9 mouse cellular contexts compared by ENCODE assay signal in genomic region chr7:97416906-97417777, GRCm38 (mm10). TPM values are rescaled to one million over a fixed set of nuclear protein-coding genes. Genes with fewer than 3 reads are reported as not detected.
DNase-seq lines count a peak whose midpoint lies in the region; ATAC-seq and TF ChIP-seq lines count a peak whose summit lies in the region.
"Had no signal": no experiment of that assay in that cellular context is flagged by ENCODE, and none has a peak within 500 bp of the region (broad histone marks: within the 10 kb centered on the region; RNA-seq: fewer than 3 reads in every experiment).

Gene Thrsp, minus strand, starts transcription at chr7:97417730.

- H3K36me3 ChIP-seq in heart, embryonic 11.5 days (ENCODE audit: control insufficient read depth, insufficient read depth, low read length), result no peaks in the 10 kb centered on the region; the same call in 1 of the 2 replicates
- 0 out of 2 replicates have a peak, but pooled peaks cover 6% of the 10 kb centered on the region for H3K36me3 ChIP-seq in forebrain, embryonic 14.5 days (ENCODE audit: control insufficient read depth, insufficient read depth, low read length)
- no peaks in the 10 kb centered on the region; the same call in 1 of the 2 replicates for H3K36me3 ChIP-seq in heart, postnatal 0 days (replicated peaks; ENCODE audit: control insufficient read depth, insufficient read depth, low read length)

- DNase-seq in heart, adult 11 months, result peak; percentile 99
- DNase-seq in adrenal gland, adult (ENCODE audit: inconsistent age in 2 of 2, low spot score in 1 of 2), result peak; percentile 81 to 95
- DNase-seq in forebrain, embryonic 14.5 days (ENCODE audit: low spot score), result peak; percentile 71
- DNase-seq in heart, postnatal 0 days (ENCODE audit: low spot score), result peak; percentile 76
- peak; percentile 37 to 58 for DNase-seq in layer of hippocampus, postnatal 25 days (ENCODE audit: extremely low spot score in 1 of 2, low spot score in 1 of 2)
- peak; percentile 60 for DNase-seq in retina, postnatal 1 day
- no peak for DNase-seq in thymus, postnatal 0 days (ENCODE audit: low spot score)

- no peak within 1 kb of the TSS for H3K4me3 ChIP-seq in heart, embryonic 11.5 days (ENCODE audit: low read depth, low read length)
- H3K4me3 ChIP-seq in forebrain, embryonic 14.5 days (ENCODE audit: low read depth, low read length), result no peak within 1 kb of the TSS
- H3K4me3 ChIP-seq in heart, postnatal 0 days (ENCODE audit: low read depth, low read length), result peak within 1 kb of the TSS; percentile 22

- no peak within 1 kb of the TSS for H3K9ac ChIP-seq in heart, embryonic 11.5 days (ENCODE audit: low read depth, low read length)
- H3K9ac ChIP-seq in forebrain, embryonic 14.5 days (ENCODE audit: low read length), result no peak within 1 kb of the TSS
- 0 out of 2 replicates have a peak within 1 kb of the TSS, but pooled peaks have one; percentile 13 for H3K9ac ChIP-seq in heart, postnatal 0 days (replicated peaks; ENCODE audit: low read depth, low read length)

- no peaks in the 10 kb centered on the region; the same call in 1 of the 2 replicates for H3K4me1 ChIP-seq in heart, embryonic 11.5 days (ENCODE audit: control insufficient read depth, insufficient read depth, low read length)
- peaks cover 3% of the 10 kb centered on the region; the same call in 1 of the 2 replicates for H3K4me1 ChIP-seq in forebrain, embryonic 14.5 days (ENCODE audit: control insufficient read depth, insufficient read depth, low read length)
- peaks cover 32% of the 10 kb centered on the region for H3K4me1 ChIP-seq in heart, postnatal 0 days (ENCODE audit: control insufficient read depth, insufficient read depth)

- TF ChIP-seq CTCF in heart, postnatal 0 days (IDR thresholded peaks at IDR 0.05; ENCODE audit: low read depth), result no peak

- no peak within 1 kb of the TSS for H3K4me2 ChIP-seq in heart, embryonic 11.5 days
- H3K4me2 ChIP-seq in forebrain, embryonic 14.5 days (ENCODE audit: low read length), result no peak within 1 kb of the TSS
- H3K4me2 ChIP-seq in heart, postnatal 0 days (ENCODE audit: low read depth, low read length), result peak within 1 kb of the TSS; percentile 50

- no peak for TF ChIP-seq EP300 in heart, postnatal 0 days (IDR thresholded peaks at IDR 0.05; ENCODE audit: low read depth)

- no peaks in the 10 kb centered on the region for H3K27me3 ChIP-seq in heart, embryonic 11.5 days (ENCODE audit: control insufficient read depth, insufficient read depth, low read length)
- no peaks in the 10 kb centered on the region for H3K27me3 ChIP-seq in forebrain, embryonic 14.5 days (replicated peaks; ENCODE audit: control insufficient read depth, insufficient read depth, low read length)
- no peaks in the 10 kb centered on the region for H3K27me3 ChIP-seq in heart, postnatal 0 days (ENCODE audit: control insufficient read depth, insufficient read depth, low read length)

- ATAC-seq in heart, embryonic 11.5 days (replicated peaks; ENCODE audit: insufficient number of reproducible peaks, low FRiP score, low TSS enrichment), result no peak
- peak; percentile 66; the same call in 1 of the 2 replicates for ATAC-seq in forebrain, embryonic 14.5 days
- ATAC-seq in heart, postnatal 0 days (ENCODE audit: insufficient read depth, low read depth), result peak; percentile 67

- no peaks in the 10 kb centered on the region for H3K9me3 ChIP-seq in heart, embryonic 11.5 days (replicated peaks; ENCODE audit: control insufficient read depth, low read length)
- H3K9me3 ChIP-seq in forebrain, embryonic 14.5 days (replicated peaks; ENCODE audit: control insufficient read depth, low read length), result no peaks in the 10 kb centered on the region
- no peaks in the 10 kb centered on the region for H3K9me3 ChIP-seq in heart, postnatal 0 days (replicated peaks; ENCODE audit: control insufficient read depth, low read length)

- 71% methylated on average over 25 of the region's 25 CpGs for WGBS in heart, embryonic 11.5 days (ENCODE audit: insufficient replicate concordance)
- WGBS in forebrain, embryonic 14.5 days, result 73% methylated on average over 25 of the region's 25 CpGs
- WGBS in heart, postnatal 0 days, result 52% methylated on average over 25 of the region's 25 CpGs

- H3K27ac ChIP-seq in heart, embryonic 11.5 days (ENCODE audit: low read depth, low read length), result no peak within 1 kb of the TSS
- H3K27ac ChIP-seq in forebrain, embryonic 14.5 days (ENCODE audit: low read depth, low read length), result no peak within 1 kb of the TSS
- peak within 1 kb of the TSS; percentile 35 for H3K27ac ChIP-seq in heart, postnatal 0 days (ENCODE audit: low read depth)

RNA-seq across cellular contexts. Expression of gene Thrsp, which starts in this region (rescaled TPM):
- 0.11 and 0.96 TPM in 2 replicates for polyA plus RNA-seq in heart, embryonic 11.5 days (2014; fragmentation: Nextera tagmentation; extraction: Ambion mirVana)
- 3.2 and 3.7 TPM in 2 replicates for polyA plus RNA-seq in forebrain, embryonic 14.5 days (2014; fragmentation: Nextera tagmentation; extraction: Ambion mirVana)
- total RNA-seq in heart, postnatal 0 days (2014; rRNA removed; ENCODE audit: low replicate concordance), result 1.0 and 1.9 TPM in 2 replicates
- polyA plus RNA-seq in heart, postnatal 0 days (2015; fragmentation: Nextera tagmentation; extraction: Ambion mirVana), result 3.9 and 4.3 TPM in 2 replicates
- total RNA-seq in layer of hippocampus, postnatal 25 days (2021), result 10 to 100 TPM; 29.9 to 41.8 TPM
- 3.2 and 3.4 TPM in 2 replicates for polyA plus RNA-seq in thymus, postnatal 0 days (2015; fragmentation: Nextera tagmentation; extraction: Ambion mirVana)
- polyA plus RNA-seq: C2C12 had no signal

Comparison
In these comparisons a context has a peak if more than half of its experiments do, and no peak if none do; other contexts are left out.
1. RNA of gene Thrsp (total RNA-seq): 29.9 to 41.8 TPM in layer of hippocampus, postnatal 25 days; 1.0 to 1.9 TPM in heart, postnatal 0 days; every median in the first group is over 10 times any median in the second.